Mouse (Mus musculus) ES-E14 (cell line): Measurements from ENCODE around the gene Fdxr. TPM values are rescaled to one million over a fixed set of nuclear protein-coding genes. Genes with fewer than 3 reads are reported as not detected.
A peak's percentile ranks its signal among the peaks of the same experiment; 100 is the strongest.

ENCODE experiments used
- DNase-seq: peaks from one replicate; pipeline ENCODE4 v3.0.0-alpha.2; 2013; ENCODE audit warnings: low read depth, low spot score
- H3K27ac ChIP-seq: 2 replicates; pipeline ENCODE4 v1.5.1; 2012; ENCODE audit warnings: low read depth, mild to moderate bottlenecking, low read length, moderate library complexity, mixed read lengths; ENCODE audit not compliant: poor library complexity, insufficient read depth, severe bottlenecking
- H3K36me3 ChIP-seq: 2 replicates; pipeline ENCODE4 v1.6.1; 2012; ENCODE audit warnings: mild to moderate bottlenecking, low read length, moderate library complexity, mixed read lengths; ENCODE audit not compliant: control insufficient read depth, poor library complexity, insufficient read depth, severe bottlenecking
- H3K4me1 ChIP-seq, 2 experiments: fragments of 150-350 bp in 1 of 2; sonication (generic) in 1 of 2; 2 replicates each; pipeline ENCODE4 v1.6.1; 2012; ENCODE audit warnings: low read length in 2 of 2, mild to moderate bottlenecking in 1 of 2, mixed read lengths in 1 of 2; ENCODE audit not compliant: control insufficient read depth in 2 of 2, insufficient read depth in 2 of 2, poor library complexity in 1 of 2
- H3K4me3 ChIP-seq, 2 experiments: fragments of 150-350 bp in 1 of 2; sonication (generic) in 1 of 2; 2 replicates each; pipeline ENCODE4 v1.5.1; 2012; ENCODE audit warnings: low read length in 2 of 2, low read depth in 1 of 2, mild to moderate bottlenecking in 1 of 2, mixed read lengths in 1 of 2; ENCODE audit not compliant: insufficient read depth in 1 of 2, poor library complexity in 1 of 2, severe bottlenecking in 1 of 2
- H3K9ac ChIP-seq: 2 replicates; pipeline ENCODE4 v1.6.1; 2012; ENCODE audit warnings: low read depth, mild to moderate bottlenecking, low read length, mixed read lengths; ENCODE audit not compliant: poor library complexity, insufficient read depth, severe bottlenecking
- H3K9me3 ChIP-seq: fragments of 150-350 bp; sonication (generic); 2 replicates; pipeline ENCODE4 v1.6.1; 2012; ENCODE audit warnings: low read depth, mild to moderate bottlenecking, low read length; ENCODE audit not compliant: control insufficient read depth, insufficient read depth
- CHD2 ChIP-seq: IDR thresholded peaks from 2 replicates; pipeline ENCODE4 v1.6.1; 2014; ENCODE audit warnings: mild to moderate bottlenecking, low read depth, low read length, inconsistent platforms
- HCFC1 ChIP-seq: IDR thresholded peaks from 2 replicates; pipeline ENCODE4 v1.6.1; 2012; ENCODE audit warnings: low read length, inconsistent platforms, borderline replicate concordance; ENCODE audit not compliant: insufficient read depth
- MAFK ChIP-seq: IDR thresholded peaks from 2 replicates; pipeline ENCODE4 v1.6.1; 2014; ENCODE audit warnings: mild to moderate bottlenecking, low read depth, low read length, inconsistent platforms; ENCODE audit not compliant: insufficient read depth
- ZC3H11A ChIP-seq: IDR thresholded peaks from 2 replicates; pipeline ENCODE4 v1.6.1; 2012; ENCODE audit warnings: low read depth, mild to moderate bottlenecking, inconsistent platforms, low read length, borderline replicate concordance
- ZNF384 ChIP-seq: IDR thresholded peaks from 2 replicates; pipeline ENCODE4 v1.6.1; 2012; ENCODE audit warnings: low read depth, low read length, inconsistent platforms
- in situ Hi-C, 2 experiments: fragments of 600-800 bp; cut with MboI; formaldehyde crosslinking; loops; one replicate each; pipeline ENCODE4 v1.15.1; 2025; ENCODE audit warnings: low sequenced_read_pairs in 2 of 2, inconsistent platforms in 1 of 2; ENCODE audit not compliant: unreplicated experiment in 2 of 2
- total RNA-seq: library from RNA; depleted of rRNA; stranded (reverse); fragments of 300-350 nt; gene quantifications from 2 replicates; pipeline ENCODE4 v1.2.3, GENCODE M21; 2012

Gene Fdxr
- total RNA-seq, 1 experiment, result 12.1 TPM

DNA sequence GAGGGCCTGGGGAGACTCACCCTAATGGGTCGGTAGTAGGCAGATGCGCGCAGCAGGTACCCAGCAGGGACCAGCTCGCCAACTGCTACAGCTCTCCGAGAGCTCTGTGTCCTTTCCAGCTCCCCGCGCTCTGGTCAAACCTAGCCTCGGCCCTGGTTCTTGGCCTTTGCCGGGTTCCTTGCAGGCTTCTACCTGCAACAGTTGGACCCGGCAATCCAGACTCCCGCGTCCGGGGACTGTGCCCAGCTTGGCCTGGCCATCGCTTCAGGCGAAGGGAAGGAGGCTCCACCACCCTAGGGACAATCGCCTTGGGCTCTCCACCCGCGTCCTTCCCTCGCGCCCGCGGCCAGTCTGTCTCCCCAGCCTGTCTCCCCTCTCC, 10.5 kb downstream of the Fdxr start:
- DNase-seq, result no peak

DNA sequence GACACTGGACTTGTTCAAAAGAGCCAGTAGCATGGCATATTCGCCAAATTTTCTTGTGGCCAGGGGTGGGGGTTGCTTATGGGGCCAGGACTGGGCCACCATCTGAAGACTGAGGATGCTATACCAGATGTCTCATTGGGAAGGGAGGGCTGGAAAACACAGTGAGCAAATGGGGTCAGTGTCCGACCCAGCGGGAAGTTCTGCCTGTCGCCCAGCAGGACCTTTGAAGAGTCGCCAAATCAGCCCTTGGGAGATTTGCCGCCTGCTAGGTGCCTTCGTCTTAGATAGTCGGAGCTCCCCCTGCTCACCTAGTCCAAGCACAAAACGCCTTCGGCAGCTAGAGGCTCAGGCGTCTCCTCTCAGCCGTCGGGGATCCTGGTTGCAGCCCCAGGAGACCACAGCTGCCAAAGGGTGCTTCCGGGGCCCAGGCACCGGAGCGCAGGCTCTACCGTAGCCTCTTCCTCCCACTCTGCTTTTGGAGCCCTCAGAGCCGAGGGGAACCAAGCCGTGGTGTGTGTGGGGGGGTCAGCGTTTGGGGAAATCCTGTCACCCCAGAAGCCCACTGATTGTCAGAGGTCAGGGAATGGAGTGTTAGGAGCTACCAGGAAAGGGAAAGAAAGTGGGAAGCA, 11.0 kb downstream of the Fdxr start:
- no peak for TF ChIP-seq CHD2
- no peak for TF ChIP-seq MAFK
- no peak for TF ChIP-seq ZC3H11A
- TF ChIP-seq HCFC1, result no peak
- no peak for TF ChIP-seq ZNF384
- in situ Hi-C loops, result no loop called here

More for the DNA sequence above, 10.5 kb downstream of the Fdxr start:
- peaks cover 0 to 14% of the 10 kb centered on the region in 2 experiments; a peak in 1 of 4 replicates for H3K4me1 ChIP-seq
- H3K4me3 ChIP-seq, result peak overlapping the region; percentile 34 to 60; a peak in 3 of 4 replicates
- peak overlapping the region; percentile 19; the same call in 1 of the 2 replicates for H3K9ac ChIP-seq
- no peaks in the 10 kb centered on the region for H3K9me3 ChIP-seq
- in situ Hi-C loops, result no loop called here
- peaks cover 7% of the 10 kb centered on the region for H3K36me3 ChIP-seq
- H3K27ac ChIP-seq, result no peak overlapping the region
- TF ChIP-seq MAFK, result no peak

DNA sequence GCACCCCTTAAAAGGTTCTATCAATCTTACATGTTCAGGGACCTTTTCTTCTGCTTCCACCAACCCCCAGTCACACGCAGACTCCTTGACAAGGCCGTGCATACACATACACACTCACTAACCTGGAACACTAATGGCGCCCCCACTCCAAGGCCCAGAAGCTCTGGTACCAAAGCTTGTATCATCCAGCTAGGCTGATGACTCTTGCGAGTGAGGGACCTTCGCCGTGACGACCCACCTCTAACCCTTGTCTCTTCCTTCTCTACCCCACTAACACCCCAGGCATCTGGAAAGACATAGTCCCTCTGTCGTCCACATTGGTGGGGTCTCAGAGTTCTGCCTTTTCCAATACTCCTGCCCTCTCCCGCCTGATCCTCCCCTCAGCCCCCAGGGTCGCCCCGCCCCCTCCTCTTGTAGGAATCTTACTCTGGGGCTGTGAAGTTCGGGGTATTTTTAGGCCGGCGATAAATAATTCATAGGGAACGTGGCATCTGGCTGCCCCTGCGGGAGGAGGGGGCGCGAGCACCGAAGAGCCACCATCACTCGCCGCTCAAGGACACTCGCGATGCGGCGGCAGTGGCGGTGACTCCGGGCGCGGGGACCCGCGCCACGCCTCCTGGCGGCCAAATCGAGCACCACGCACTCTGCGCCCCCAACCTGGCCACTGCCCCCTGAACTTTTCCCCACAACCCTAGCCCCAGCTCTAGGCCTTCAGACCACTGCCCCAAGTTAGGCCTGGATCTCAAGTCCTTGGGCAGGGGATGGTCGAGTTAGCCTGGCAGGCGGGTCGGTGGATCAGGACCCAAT, 11.8 kb downstream of the Fdxr start:
- Histone ChIP-seq H3K9me3 (no peaks in the 10 kb centered on the region), H3K36me3 (peaks cover 5% of the 10 kb centered on the region), H3K27ac (no peak overlapping the region), H3K9ac (peak overlapping the region; percentile 28; the same call in 1 of the 2 replicates), H3K4me1 (peaks cover 0 to 11% of the 10 kb centered on the region in 2 experiments; a peak in 1 of 4 replicates), H3K4me3 (peak overlapping the region; percentile 56 to 64)
- TF ChIP-seq MAFK (no peak), ZC3H11A (no peak; the same call in 1 of the 2 replicates), ZNF384 (no peak), CHD2 (no peak), HCFC1 (no peak)
- in situ Hi-C loops, result no loop called here
- no peak for DNase-seq

More for the DNA sequence above, 11.0 kb downstream of the Fdxr start:
- Histone ChIP-seq H3K4me3 (no peak overlapping the region; a peak in 1 of 4 replicates), H3K36me3 (peaks cover 5% of the 10 kb centered on the region), H3K27ac (no peak overlapping the region), H3K9ac (no peak overlapping the region), H3K9me3 (no peaks in the 10 kb centered on the region), H3K4me1 (peaks cover 0 to 12% of the 10 kb centered on the region in 2 experiments; a peak in 1 of 4 replicates)
- DNase-seq, result no peak

DNA sequence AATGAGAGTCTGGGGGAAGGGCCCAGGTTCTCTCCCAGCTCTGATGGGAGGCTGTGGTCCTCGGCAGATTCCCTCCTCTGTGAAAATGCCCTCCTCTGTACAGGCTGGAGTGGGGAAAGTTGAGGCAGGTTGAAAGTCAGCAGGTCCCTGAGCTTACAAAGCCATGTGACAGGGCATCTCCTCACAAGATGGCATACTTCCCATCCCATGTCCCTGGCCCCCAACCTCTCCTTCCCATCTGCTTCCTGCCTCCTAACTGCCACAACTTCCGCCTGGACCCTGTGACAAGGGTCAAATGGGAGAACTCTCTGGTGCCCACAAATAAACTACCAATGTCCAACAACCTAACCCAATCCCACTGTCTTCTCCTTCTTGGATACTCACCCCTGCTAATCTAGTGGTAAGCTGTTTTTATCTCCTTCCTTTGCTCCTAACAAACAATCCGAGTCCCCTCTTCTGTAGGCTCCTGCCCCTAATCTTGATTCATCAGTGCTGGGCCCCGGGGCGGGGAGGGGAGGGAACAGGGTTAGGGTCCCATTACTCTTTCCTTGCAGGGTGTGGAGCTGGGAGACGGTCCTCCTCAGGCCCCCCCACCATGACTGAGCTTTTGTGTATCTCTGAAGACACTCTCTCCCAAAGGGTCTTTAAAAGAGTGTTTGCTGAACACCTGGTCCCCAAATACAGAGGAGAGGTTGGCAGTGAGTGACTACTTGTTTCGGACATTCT, 12.6 kb downstream of the Fdxr start:
- no peak for DNase-seq
- Histone ChIP-seq H3K4me3 (no peak overlapping the region), H3K9me3 (no peaks in the 10 kb centered on the region), H3K4me1 (peaks cover 0 to 9% of the 10 kb centered on the region in 2 experiments; a peak in 1 of 4 replicates), H3K9ac (no peak overlapping the region), H3K27ac (no peak overlapping the region), H3K36me3 (peaks cover 5% of the 10 kb centered on the region)
- TF ChIP-seq ZC3H11A, result no peak
- no peak for TF ChIP-seq ZNF384
- TF ChIP-seq HCFC1, result no peak
- in situ Hi-C loops, result no loop called here
